ENCODE assay signal across 21 mouse cellular contexts in the genomic region with DNA sequence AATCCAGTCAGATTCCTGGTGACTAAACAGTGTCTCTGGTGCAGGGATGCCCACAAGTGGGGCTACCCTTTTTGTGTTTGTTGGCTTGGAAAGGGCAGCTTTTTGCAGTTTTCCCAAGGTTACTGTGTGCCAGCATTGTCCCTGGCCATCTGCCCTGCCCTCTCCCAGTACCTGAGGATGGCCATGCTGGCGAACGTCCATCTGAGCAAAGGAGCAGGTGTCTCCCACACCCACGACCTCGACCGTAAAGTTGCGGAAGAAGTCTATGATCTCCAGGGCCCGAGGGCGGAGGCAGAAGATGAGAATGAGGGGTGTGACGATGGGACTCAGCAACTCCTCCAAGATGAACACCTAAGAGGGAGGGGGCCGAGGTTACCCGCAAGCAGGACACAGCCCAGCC. TPM values are rescaled to one million over a fixed set of nuclear protein-coding genes. Genes with fewer than 3 reads are reported as not detected.
A peak's percentile ranks its signal among the peaks of the same experiment; 100 is the strongest.
DNase-seq lines count a peak whose midpoint lies in the region; ATAC-seq and TF ChIP-seq lines count a peak whose summit lies in the region.
"Had no signal": no experiment of that assay in that cellular context is flagged by ENCODE, and none has a peak within 500 bp of the region (broad histone marks: within the 10 kb centered on the region; RNA-seq: fewer than 3 reads in every experiment).

No protein-coding gene starts in this region.

- no peaks in the 10 kb centered on the region; the same call in 1 of the 2 replicates for H3K4me1 ChIP-seq in forebrain, embryonic 11.5 days (replicated peaks; ENCODE audit: control insufficient read depth, insufficient read depth, low read length)
- H3K4me1 ChIP-seq in forebrain, postnatal 0 days (ENCODE audit: insufficient read depth), result peaks cover 1% of the 10 kb centered on the region; the same call in 1 of the 2 replicates
- no peaks in the 10 kb centered on the region for H3K4me1 ChIP-seq in ES-Bruce4 (ENCODE audit: control insufficient read depth, insufficient read depth, low read length)

- DNase-seq in cerebellum, adult 18-20 months, result peak; percentile 50 to 59
- no peak for DNase-seq in cerebellum, postnatal 4 days (ENCODE audit: low spot score in 2 of 2)
- peak; percentile 6 for DNase-seq in forebrain, embryonic 11.5 days (ENCODE audit: low spot score)
- DNase-seq in forebrain, postnatal 0 days, result no peak
- DNase-seq in cerebellum, postnatal 36 days, result peak; percentile 45 to 49
- DNase-seq: adrenal gland, adult 2 months; adrenal gland, postnatal 25 days; gastrocnemius, postnatal 10 days; heart, adult 2 months; heart, postnatal 14 days; kidney, adult 11 months had no signal

- H3K4me3 ChIP-seq in forebrain, embryonic 11.5 days (ENCODE audit: low read depth, low read length), result no peak overlapping the region
- no peak overlapping the region for H3K4me3 ChIP-seq in forebrain, postnatal 0 days (ENCODE audit: low read depth, low read length)
- 0 out of 2 replicates have a peak overlapping the region, but pooled peaks have one; percentile 1 for H3K4me3 ChIP-seq in ES-Bruce4 (ENCODE audit: low read depth, low read length)
- H3K4me3 ChIP-seq: embryonic facial prominence, embryonic 15.5 days; erythroblast, embryonic 14.5 days; forebrain, embryonic 10.5 days; forebrain, embryonic 15.5 days; heart, adult 2 months; heart, embryonic 15.5 days; hindbrain, embryonic 13.5 days had no signal

- no peaks in the 10 kb centered on the region for H3K27me3 ChIP-seq in forebrain, embryonic 11.5 days (ENCODE audit: control insufficient read depth, insufficient read depth, low read length)
- no peaks in the 10 kb centered on the region for H3K27me3 ChIP-seq in forebrain, postnatal 0 days (ENCODE audit: insufficient read depth, low read length)
- H3K27me3 ChIP-seq in ES-Bruce4 (ENCODE audit: control insufficient read depth, insufficient read depth, low read length, poor library complexity, severe bottlenecking), result no peaks in the 10 kb centered on the region
- H3K27me3 ChIP-seq: embryonic facial prominence, embryonic 15.5 days; forebrain, embryonic 15.5 days; heart, embryonic 15.5 days; hindbrain, embryonic 13.5 days had no signal

- no peak for TF ChIP-seq EP300 in ES-Bruce4 (IDR thresholded peaks at IDR 0.05; ENCODE audit: insufficient read depth, low read depth, low read length)

- H3K9me3 ChIP-seq in forebrain, embryonic 11.5 days (ENCODE audit: control insufficient read depth, low read length), result no peaks in the 10 kb centered on the region
- no peaks in the 10 kb centered on the region for H3K9me3 ChIP-seq in forebrain, postnatal 0 days (ENCODE audit: low read length)
- no peaks in the 10 kb centered on the region for H3K9me3 ChIP-seq in ES-Bruce4 (replicated peaks; ENCODE audit: control insufficient read depth, insufficient read depth, low read length, poor library complexity, severe bottlenecking)
- H3K9me3 ChIP-seq: embryonic facial prominence, embryonic 15.5 days; forebrain, embryonic 10.5 days; forebrain, embryonic 15.5 days; heart, embryonic 15.5 days; hindbrain, embryonic 13.5 days had no signal

- ATAC-seq in forebrain, embryonic 11.5 days (replicated peaks; ENCODE audit: low FRiP score), result no peak
- no peak for ATAC-seq in forebrain, postnatal 0 days
- ATAC-seq in granulocyte monocyte progenitor cell, adult 5-6 weeks (replicated peaks; ENCODE audit: poor library complexity, severe bottlenecking), result no peak
- ATAC-seq: forebrain, embryonic 15.5 days; hindbrain, postnatal 0 days had no signal

- 95% methylated on average over 11 of the region's 11 CpGs for WGBS in forebrain, embryonic 11.5 days
- WGBS in forebrain, postnatal 0 days, result 88% methylated on average over 11 of the region's 11 CpGs

- no peaks in the 10 kb centered on the region; the same call in 1 of the 2 replicates for H3K36me3 ChIP-seq in forebrain, embryonic 11.5 days (ENCODE audit: control insufficient read depth, insufficient read depth, low read length)
- H3K36me3 ChIP-seq in forebrain, postnatal 0 days (ENCODE audit: insufficient read depth), result peaks cover 78% of the 10 kb centered on the region
- no peaks in the 10 kb centered on the region for H3K36me3 ChIP-seq in ES-Bruce4 (ENCODE audit: control insufficient read depth, insufficient read depth, low read length, poor library complexity, severe bottlenecking)

- H3K27ac ChIP-seq in forebrain, embryonic 11.5 days (ENCODE audit: low read depth, low read length), result no peak overlapping the region
- H3K27ac ChIP-seq in forebrain, postnatal 0 days (ENCODE audit: low read depth, low read length), result no peak overlapping the region
- no peak overlapping the region for H3K27ac ChIP-seq in ES-Bruce4 (ENCODE audit: insufficient read depth, low read length)
- H3K27ac ChIP-seq: embryonic facial prominence, embryonic 15.5 days; forebrain, embryonic 10.5 days; forebrain, embryonic 15.5 days; heart, adult 2 months; heart, embryonic 15.5 days; hindbrain, embryonic 13.5 days; hindbrain, postnatal 0 days had no signal

- H3K4me2 ChIP-seq in forebrain, embryonic 11.5 days (ENCODE audit: low read depth, low read length, severe bottlenecking), result no peak overlapping the region
- no peak overlapping the region for H3K4me2 ChIP-seq in forebrain, postnatal 0 days (ENCODE audit: low read depth)
- H3K4me2 ChIP-seq: embryonic facial prominence, embryonic 15.5 days; forebrain, embryonic 15.5 days; heart, embryonic 11.5 days; heart, embryonic 15.5 days; hindbrain, embryonic 13.5 days had no signal

- no peak for TF ChIP-seq POLR2A in ES-Bruce4 (IDR thresholded peaks at IDR 0.05; ENCODE audit: insufficient read depth, low read length)

- no peak for TF ChIP-seq CTCF in forebrain, postnatal 0 days (IDR thresholded peaks at IDR 0.05; ENCODE audit: low read depth)
- no peak for TF ChIP-seq CTCF in ES-Bruce4 (IDR thresholded peaks at IDR 0.05; ENCODE audit: low read depth, low read length)

- no peak overlapping the region for H3K9ac ChIP-seq in forebrain, embryonic 11.5 days (ENCODE audit: low read length)
- H3K9ac ChIP-seq in forebrain, postnatal 0 days, result no peak overlapping the region
- no peak overlapping the region for H3K9ac ChIP-seq in ES-Bruce4 (ENCODE audit: low read depth, poor library complexity, severe bottlenecking)
- H3K9ac ChIP-seq: embryonic facial prominence, embryonic 15.5 days; forebrain, embryonic 15.5 days; heart, embryonic 15.5 days; hindbrain, embryonic 13.5 days had no signal

RNA-seq across cellular contexts. Expression of a gene that starts 5.3 kb away (rescaled TPM):
- polyA plus RNA-seq in forebrain, embryonic 11.5 days (2014; fragmentation: Nextera tagmentation; extraction: Ambion mirVana), result 27.4 and 30.2 TPM in 2 replicates
- 40.7 and 42.5 TPM in 2 replicates for total RNA-seq in forebrain, postnatal 0 days (2014; rRNA removed)
- 46.0 and 52.5 TPM in 2 replicates for polyA plus RNA-seq in forebrain, postnatal 0 days (2015; fragmentation: Nextera tagmentation; extraction: Ambion mirVana)
- polyA plus RNA-seq in ES-Bruce4 (2011; ENCODE audit: insufficient read depth, insufficient read length, low read depth, missing spikeins), result 8.8 and 10.8 TPM in 2 replicates
- total RNA-seq in granulocyte monocyte progenitor cell, adult 5-6 weeks (2014; fragmentation: Nextera tagmentation), result 8.9 and 10.1 TPM in 2 replicates
- 7.5 and 8.4 TPM in 2 replicates for total RNA-seq in granulocyte monocyte progenitor cell, adult 5-6 weeks (2017)

RNA-seq across cellular contexts. Expression of a gene that starts 6.5 kb away (rescaled TPM):
- 18.9 and 19.0 TPM in 2 replicates for polyA plus RNA-seq in forebrain, embryonic 11.5 days (2014; fragmentation: Nextera tagmentation; extraction: Ambion mirVana)
- total RNA-seq in forebrain, postnatal 0 days (2014; rRNA removed), result 17.9 and 22.2 TPM in 2 replicates
- 12.5 and 13.5 TPM in 2 replicates for polyA plus RNA-seq in forebrain, postnatal 0 days (2015; fragmentation: Nextera tagmentation; extraction: Ambion mirVana)
- 17.0 and 17.4 TPM in 2 replicates for polyA plus RNA-seq in ES-Bruce4 (2011; ENCODE audit: insufficient read depth, insufficient read length, low read depth, missing spikeins)
- total RNA-seq in granulocyte monocyte progenitor cell, adult 5-6 weeks (2014; fragmentation: Nextera tagmentation), result 11.3 and 11.6 TPM in 2 replicates
- 20.0 and 20.9 TPM in 2 replicates for total RNA-seq in granulocyte monocyte progenitor cell, adult 5-6 weeks (2017)

RNA-seq across cellular contexts. Expression of a gene that starts 6.5 kb away (rescaled TPM):
- polyA plus RNA-seq in forebrain, embryonic 11.5 days (2014; fragmentation: Nextera tagmentation; extraction: Ambion mirVana), result 19.6 and 23.5 TPM in 2 replicates
- 53.2 and 76.1 TPM in 2 replicates for total RNA-seq in forebrain, postnatal 0 days (2014; rRNA removed)
- 47.2 and 57.9 TPM in 2 replicates for polyA plus RNA-seq in forebrain, postnatal 0 days (2015; fragmentation: Nextera tagmentation; extraction: Ambion mirVana)
- polyA plus RNA-seq in ES-Bruce4 (2011; ENCODE audit: insufficient read depth, insufficient read length, low read depth, missing spikeins), result 10.3 and 10.6 TPM in 2 replicates
- 21.5 and 25.7 TPM in 2 replicates for total RNA-seq in granulocyte monocyte progenitor cell, adult 5-6 weeks (2014; fragmentation: Nextera tagmentation)
- total RNA-seq in granulocyte monocyte progenitor cell, adult 5-6 weeks (2017), result 5.1 and 13.4 TPM in 2 replicates

RNA-seq across cellular contexts. Expression of a gene that starts 17.0 kb away (rescaled TPM):
- polyA plus RNA-seq in forebrain, embryonic 11.5 days (2014; fragmentation: Nextera tagmentation; extraction: Ambion mirVana), result 27.9 and 31.7 TPM in 2 replicates
- total RNA-seq in forebrain, postnatal 0 days (2014; rRNA removed), result 33.1 and 43.5 TPM in 2 replicates
- polyA plus RNA-seq in forebrain, postnatal 0 days (2015; fragmentation: Nextera tagmentation; extraction: Ambion mirVana), result 44.9 and 48.4 TPM in 2 replicates
- polyA plus RNA-seq in ES-Bruce4 (2011; ENCODE audit: insufficient read depth, insufficient read length, low read depth, missing spikeins), result 10.9 and 13.0 TPM in 2 replicates
- 18.4 and 19.0 TPM in 2 replicates for total RNA-seq in granulocyte monocyte progenitor cell, adult 5-6 weeks (2014; fragmentation: Nextera tagmentation)
- 9.5 and 18.2 TPM in 2 replicates for total RNA-seq in granulocyte monocyte progenitor cell, adult 5-6 weeks (2017)

RNA-seq across cellular contexts. Expression of a gene that starts 25.1 kb away (rescaled TPM):
- 18.5 and 20.9 TPM in 2 replicates for polyA plus RNA-seq in forebrain, embryonic 11.5 days (2014; fragmentation: Nextera tagmentation; extraction: Ambion mirVana)
- total RNA-seq in forebrain, postnatal 0 days (2014; rRNA removed), result 15.0 and 18.5 TPM in 2 replicates
- 10.3 and 12.4 TPM in 2 replicates for polyA plus RNA-seq in forebrain, postnatal 0 days (2015; fragmentation: Nextera tagmentation; extraction: Ambion mirVana)
- 5.1 and 10.6 TPM in 2 replicates for polyA plus RNA-seq in ES-Bruce4 (2011; ENCODE audit: insufficient read depth, insufficient read length, low read depth, missing spikeins)
- total RNA-seq in granulocyte monocyte progenitor cell, adult 5-6 weeks (2014; fragmentation: Nextera tagmentation), result 37.1 and 57.6 TPM in 2 replicates
- 13.0 and 15.0 TPM in 2 replicates for total RNA-seq in granulocyte monocyte progenitor cell, adult 5-6 weeks (2017)

Comparison
In these comparisons a context has a peak if more than half of its experiments do, and no peak if none do; other contexts are left out.
1. DNase-seq: peak in cerebellum, adult 18-20 months (2 of 2), forebrain, embryonic 11.5 days (single experiment) and cerebellum, postnatal 36 days (2 of 2); none in cerebellum, postnatal 4 days (0 of 2) and forebrain, postnatal 0 days (single experiment).